Mouse (Mus musculus): ENCODE data around the gene Gm27021. TPM values are rescaled to one million over a fixed set of nuclear protein-coding genes. Genes with fewer than 3 reads are reported as not detected.
A peak's percentile ranks its signal among the peaks of the same experiment; 100 is the strongest.

Gene Gm27021
- total RNA-seq, 2 experiments from 2014 or later = not detected

DNA sequence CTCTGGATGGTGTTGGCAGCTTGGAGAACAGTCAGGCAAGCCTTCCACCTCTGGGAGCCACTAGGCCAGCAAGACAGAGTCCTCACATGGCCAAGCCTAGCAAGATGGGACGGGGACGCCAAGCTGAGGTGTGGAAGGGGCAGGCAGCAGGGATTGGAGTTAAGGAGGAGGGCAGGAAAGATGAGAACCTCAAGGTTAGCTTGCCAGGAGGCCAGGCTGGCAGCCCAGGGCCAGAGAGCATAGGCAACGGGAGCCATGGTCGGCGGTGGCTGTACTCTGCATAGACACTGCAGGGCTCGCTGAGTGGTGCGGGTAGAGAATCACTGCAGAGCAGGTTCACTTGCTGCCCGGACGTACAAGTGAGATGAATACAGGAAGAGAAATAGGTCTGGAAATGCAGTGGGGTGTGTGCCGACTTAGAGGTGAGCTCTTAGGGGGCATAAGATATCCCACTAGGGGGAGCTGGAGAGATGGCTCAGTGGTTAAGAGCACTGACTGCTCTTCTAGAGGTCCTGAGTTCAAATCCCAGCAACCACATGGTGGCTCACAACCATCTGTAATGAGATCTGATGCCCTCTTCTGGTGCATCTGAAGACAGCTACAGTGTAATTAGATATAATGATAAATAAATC lies 25.7 kb downstream of the Gm27021 start:
- DNase-seq = no peak

DNA sequence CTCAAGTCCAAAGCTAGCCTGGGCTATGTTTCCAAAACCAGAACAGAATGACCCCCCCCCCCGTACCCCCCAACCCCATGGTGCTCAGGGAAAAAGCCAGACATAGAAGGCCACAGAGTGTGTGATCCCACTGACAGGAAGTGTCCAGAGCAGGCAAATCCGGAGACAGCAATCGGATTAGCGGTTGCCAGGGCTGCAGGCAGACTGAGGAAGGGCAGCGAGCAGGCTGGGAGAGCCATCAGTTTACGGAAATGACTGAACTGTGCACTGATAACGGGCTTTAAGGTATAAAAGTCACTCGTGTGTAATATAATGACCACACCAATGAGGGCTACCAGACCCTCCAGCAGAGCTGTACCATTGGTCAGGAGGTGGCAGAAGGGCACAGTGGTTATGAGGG lies 26.6 kb downstream of the Gm27021 start:
- no peak for DNase-seq

DNA sequence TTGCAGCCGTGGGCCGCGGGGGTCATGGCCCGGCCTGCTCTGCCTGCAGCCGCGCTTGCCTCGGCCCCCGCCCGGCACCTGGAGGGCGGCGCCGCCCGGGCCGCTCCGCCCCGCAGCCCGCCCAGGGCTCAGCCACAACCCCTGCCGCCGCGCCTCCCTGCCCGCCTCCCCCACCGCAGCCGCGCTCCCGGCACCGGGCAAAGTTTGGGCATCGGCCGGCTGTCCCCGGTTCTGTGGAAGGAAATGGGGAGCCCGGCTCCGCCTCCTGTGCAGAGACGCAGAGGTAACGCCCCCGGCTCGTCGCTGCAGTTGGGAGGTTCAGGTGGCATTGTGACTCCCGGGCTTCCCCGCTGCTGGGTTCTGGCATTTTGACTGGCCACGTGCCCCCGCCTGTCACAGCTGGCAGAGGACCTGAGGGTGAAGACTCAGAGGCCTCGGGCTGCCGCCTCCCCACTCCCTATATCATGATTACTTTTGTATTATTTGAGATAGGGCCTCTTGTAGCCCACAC lies 33.5 kb downstream of the Gm27021 start:
- DNase-seq = peak; percentile 72 to 76

DNA sequence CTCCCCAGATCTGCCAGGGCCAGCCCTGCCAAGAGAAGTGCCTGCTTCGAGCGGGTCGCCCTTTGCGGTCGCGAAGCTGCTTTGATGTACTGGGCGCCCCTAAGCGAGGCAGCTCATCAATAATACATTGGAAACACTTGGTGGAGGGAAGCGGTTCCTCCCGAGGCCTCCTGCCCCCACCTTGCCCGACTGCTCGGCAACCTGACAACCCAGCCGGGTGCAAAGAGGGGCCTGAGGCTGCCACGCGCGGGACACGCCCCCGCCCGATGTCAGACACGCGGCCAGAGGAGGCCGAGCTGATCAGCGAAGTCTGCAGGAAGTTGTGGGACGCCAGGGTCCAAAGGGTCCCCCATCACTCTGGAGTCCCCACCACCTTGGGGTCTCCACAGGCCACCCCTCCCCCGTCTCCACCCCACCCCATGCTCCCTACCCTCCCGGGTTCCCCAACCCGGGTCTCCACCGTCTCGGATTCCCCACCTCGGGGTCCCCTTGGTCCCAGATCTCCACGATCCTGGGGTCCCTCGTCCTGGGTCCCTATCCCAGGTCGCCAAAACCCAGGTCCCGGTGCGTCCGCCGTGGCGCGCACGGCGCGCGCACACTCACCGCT lies 34.1 kb downstream of the Gm27021 start:
- DNase-seq = no peak

DNA sequence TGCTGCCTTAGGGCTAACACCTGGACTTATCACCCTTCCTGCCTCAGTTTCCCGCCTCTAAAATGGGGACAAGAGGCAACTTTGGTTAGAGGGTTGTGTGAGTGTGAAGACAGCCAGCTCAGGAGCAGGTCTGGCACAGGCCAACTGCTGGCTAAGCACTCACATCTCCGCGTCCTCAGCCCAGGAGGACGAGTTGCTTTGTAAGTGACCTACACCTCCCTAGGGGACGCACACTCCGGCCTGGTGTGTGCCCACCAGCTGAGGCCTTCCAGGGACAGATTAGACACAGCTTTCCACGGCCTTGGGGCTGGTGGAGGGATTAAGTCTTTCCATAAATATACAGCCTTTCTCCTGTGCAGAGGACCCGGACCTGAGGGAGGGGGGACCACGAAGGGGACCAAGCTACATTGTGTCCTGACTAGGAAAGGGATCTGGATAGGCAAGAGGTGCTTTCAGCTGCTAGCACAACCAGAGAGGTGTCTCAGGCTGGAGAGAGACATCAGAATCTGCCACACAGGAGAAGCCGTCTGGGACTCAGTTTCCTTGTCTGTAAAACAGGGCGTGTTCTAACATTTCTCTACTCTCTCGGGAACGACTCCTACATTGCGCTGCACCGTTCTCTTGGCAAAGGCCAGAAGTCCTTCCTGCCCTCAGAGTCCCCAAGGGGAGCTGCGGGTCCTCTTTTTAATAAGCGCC lies 34.8 kb downstream of the Gm27021 start:
- DNase-seq = no peak

DNA sequence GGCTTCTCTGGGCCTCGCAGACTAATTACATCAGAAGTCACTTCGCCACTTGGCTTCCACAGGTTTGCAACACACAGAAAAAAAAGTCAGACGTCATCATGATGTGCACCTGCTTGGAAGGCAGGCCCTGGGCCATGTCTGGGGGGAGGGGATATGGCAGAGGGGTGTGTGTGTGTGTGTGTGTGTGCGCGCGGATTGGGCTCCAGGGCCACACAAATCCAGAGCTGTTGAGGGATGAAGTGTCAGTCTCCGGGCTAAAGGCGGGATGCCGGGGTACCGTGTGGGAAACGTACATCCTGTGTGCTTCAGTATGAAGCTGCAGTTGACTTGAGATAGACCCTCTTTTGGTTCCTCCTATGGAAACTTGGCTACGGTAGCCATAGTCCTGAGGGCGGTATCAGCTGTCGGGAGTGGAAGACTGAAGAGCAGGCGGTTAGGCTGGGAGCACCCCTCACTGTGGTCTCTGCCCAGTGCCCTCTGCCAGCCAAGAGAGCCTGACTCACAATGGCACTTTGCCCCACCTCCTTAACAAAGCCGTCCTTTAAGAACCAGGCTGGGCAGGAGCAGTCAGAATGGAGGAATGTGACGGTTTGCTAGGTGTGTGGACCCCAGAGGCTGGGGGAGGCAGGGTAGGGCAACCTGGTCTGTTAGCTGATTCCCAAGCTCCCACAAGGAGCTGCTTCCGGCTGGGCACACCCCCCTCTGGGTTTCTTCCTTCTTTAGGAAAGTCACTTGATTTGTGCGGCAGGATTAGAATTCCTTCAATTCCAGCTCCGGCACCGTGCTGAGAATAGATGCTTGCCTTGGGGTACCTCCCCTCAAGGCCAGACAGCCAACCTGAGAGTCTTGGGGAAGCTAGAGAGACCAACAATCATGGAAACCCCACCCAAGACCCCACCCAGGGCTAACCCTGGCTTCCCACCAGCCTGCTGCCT lies 36.2 kb downstream of the Gm27021 start:
- no peak for DNase-seq

DNA sequence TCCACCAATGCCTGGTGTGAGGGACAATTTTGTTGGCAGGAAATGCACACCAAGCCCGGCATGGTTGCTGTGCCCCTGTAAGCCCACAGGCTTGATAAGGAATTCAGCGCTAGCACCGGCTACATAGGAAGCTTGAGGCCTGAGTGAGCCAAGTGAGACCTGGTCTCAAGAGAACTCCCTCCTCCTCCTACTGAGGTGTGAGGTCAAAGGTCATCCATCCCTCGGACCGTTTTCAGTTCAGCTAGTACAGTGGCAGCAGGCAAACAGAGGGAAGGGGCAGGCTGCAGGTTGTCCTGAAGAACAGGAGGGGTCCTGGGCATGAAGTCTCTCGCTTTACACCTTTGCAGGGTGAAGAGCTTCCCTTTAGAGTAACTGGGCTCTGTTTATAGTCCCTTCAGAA lies 37.0 kb downstream of the Gm27021 start:
- DNase-seq = no peak

DNA sequence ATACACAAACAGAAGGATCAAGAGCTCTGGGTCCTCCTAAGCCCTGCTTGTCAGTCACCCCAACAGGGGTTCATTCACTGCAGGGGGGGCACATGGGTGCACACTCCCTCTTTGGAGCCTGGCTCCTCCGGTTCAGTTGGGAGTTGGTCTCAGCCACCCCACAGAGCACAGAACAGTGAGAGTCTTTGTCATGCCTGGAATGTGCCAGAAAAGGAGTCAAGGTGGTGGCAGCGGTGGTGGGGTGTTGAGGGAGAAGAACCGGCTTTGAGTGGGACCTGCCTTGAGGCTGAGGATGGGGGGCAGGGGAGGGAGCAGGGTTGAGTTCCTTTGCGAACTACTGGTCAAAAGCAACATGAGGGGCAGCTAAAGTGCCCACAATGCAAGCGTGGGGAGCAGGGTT lies 37.8 kb downstream of the Gm27021 start:
- no peak for DNase-seq

DNA sequence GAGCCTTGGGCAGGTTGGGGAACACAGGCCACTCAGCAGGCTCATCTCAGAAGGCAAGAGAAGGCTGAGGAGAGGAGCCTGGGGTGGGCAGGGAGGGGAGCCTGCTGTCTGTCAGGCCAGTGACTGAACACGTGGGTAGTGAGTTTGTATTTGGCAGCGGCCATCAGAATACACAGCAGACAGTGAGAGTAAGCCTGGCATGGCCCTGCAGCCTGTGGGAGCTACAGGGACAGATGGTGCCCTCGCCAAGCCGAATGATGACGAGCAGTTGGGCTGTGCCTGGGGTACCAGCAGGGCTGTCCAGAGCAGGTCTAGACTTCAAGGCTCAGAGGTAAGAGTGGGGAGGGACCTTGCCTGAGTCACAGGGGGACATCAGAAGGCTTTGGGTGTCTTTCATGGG lies 40.6 kb downstream of the Gm27021 start:
- DNase-seq = no peak

DNA sequence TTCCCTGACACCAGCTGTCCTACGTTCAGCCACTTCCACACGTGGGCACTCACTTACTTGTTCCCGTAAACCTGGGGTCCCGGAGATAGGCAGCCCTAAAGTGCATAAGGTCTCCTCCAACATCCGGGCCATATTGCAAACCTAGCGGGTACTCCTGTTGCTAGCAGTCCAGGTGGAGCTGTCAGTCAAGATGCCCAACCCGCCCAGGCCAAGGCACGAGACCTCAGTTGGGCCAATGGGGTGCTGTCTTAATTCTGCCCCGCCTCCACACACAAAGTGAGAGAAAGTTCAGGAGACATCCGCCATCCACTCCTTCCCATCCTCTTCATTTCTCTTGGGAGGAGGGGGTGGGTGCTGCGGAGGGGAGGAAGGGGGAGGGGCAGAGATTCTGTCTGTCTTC lies 41.4 kb downstream of the Gm27021 start:
- no peak for DNase-seq

DNA sequence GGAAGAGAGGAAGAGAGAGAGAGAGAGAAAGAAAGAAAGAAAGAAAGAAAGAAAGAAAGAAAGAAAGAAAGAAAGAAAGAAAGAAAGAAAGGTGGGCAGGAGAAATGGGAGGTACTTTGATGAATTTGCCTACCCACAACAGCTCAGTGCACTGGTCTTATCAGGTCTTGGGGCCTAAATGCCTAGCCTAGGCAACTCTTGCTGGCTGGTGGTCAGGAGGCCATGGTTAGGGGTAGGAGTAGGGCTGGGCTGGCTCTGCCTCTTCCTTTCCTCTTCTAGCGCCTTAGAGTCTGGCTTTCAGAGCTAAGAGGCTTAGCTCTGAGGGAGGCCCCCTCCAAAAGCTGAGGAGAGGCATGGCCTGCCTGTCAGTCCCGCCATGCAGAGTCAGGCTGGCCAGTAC lies 44.3 kb downstream of the Gm27021 start:
- DNase-seq = no peak

DNA sequence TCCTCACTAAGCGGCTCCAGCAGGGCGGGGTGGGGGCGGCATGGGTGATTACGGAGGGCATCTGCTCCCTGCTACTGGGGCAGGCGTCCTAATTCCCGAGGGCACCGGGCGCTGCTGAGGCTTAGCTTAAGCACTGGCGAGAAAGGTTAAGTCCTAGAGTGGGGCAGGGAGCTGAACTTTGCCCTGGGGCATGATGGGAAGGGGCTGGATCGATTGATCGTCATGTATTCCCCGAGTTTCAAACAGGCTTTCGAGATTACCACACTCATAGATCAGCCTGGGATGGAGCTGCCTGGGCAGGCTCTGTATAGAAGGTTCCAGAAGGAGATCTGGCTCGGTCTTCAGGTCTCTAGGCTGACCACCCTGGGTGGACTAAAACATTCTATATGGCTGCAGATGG lies 45.7 kb downstream of the Gm27021 start:
- DNase-seq = no peak

DNA sequence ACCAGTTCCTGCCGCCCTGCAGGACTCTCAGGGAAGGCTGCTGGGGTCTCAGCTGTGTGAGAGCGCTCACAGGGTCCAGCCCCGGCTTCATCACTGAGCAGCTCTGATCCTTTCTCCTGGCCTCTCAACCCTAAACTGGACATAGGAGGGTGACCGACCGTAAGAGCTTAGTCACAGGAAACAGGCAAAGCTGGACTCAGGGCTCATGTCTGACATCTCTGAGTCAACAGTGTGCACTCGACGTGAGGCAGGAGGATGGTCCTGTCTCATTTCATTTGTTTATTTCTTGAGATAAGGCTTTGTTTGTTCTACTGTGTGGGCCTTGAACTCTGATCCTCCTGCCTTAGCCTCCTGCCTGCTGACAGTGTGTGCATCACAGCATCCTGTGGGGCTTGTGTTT lies 47.4 kb downstream of the Gm27021 start:
- no peak for DNase-seq

DNA sequence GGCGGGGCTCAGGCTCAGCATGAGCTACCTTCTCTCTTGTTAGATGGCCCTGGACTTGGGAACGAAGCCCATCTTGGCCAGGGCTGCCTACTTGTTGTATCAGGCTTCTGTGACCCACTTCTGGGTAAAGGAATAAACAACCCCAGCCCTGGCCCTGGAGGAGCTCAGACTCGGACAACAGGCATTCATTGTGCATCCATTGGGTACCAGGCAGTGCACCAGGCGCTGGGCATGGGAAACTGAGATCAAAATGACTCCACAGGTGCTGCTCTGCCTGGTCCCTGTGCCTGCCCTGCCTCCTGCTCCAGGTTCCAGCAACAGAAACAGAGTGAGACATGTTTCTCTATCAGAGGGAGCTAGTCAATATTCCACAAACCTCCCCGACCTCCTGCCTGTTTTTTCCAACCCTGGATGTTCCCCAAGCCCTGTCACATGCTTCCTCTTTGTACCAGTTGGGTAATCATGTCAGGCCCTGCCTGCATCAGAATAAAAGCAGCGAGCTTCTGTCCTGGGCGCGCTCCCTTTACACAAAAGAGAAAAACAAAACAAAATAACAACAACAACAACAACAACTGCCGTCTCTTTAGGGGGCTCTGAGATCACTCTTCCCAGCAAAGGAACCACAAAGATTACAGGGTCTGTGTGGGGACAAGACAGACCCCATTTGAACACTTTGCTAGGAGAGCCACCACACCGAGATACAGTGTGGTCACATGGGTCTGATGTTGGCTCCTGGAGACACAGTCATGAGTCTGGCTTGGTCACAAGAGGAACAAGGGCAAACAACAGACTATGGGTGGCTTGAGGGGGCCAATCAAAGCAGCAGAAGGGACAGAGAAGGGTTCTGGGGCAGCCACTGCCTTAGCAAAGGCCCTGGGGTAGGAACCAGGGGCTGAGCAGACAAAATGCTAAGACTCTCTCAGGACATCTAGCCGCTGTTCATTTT lies 48.4 kb downstream of the Gm27021 start:
- peak; percentile 74 to 80 for DNase-seq

DNA sequence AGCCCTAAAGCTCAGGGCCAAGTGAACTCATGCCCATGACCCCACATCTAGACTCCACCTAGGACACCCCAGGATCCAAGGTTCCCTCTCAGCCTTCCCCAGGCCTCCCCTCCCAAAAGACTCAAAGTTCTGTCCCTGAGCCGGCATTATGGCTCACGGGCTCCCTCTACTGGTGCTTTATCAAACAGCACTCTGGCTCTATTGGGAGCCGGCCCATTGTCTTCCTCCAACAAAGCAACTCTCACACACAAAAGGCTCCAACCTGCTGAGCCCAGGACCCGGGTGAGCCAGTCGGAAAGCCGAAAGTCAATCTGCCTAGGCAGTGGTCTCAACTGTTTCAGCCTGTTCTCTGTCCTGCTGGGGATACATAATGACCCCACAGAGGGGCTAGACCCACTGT lies 49.8 kb downstream of the Gm27021 start:
- DNase-seq = peak; percentile 59 to 88

DNA sequence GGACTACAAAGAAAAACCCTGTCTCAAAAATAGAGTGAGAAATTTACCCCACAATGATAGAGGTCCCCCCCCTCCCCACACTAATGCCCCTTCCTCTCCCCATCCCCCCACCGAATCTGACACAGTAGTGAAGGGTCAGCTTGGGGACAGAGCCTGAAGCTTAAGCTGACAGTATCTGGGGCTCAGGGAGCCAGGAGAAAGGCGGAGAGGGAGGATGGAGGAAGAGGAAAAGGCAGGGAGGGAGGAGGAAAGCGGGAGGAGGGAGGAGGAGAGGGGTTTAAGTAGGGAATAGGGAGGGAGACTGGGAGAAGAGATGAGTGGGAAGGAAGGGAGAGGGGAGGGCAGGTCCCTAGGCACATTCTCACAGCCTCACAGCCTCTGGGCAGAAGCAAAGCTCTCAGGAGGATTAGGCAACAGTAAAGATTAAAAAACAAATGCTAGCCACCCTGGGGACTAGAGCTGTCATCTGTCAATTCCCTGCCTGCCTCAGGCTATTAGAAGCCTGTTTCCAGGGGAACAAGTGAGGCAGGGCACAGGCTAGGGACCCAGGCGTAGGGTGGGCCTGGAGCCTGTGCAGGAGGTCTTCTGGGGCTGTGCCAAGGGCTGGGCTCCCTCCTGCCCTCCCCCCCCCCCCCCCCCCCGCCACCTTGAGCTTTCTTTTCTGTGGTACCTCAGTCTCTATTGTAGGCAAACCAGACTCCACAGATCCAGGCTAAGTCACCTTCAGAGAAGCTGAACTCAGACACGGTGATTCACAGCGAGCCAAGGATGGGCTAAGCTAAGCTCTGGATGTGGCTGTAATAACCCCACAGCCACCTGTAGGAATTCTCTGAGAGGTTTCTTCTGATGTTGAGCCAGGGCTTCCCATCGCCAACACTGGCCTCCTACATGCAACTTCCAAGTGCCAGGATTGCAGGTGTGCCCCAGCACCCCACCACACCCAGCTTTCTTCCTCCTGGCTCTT lies 50.9 kb downstream of the Gm27021 start:
- peak in 1 of 2 experiments; percentile 26 for DNase-seq

DNA sequence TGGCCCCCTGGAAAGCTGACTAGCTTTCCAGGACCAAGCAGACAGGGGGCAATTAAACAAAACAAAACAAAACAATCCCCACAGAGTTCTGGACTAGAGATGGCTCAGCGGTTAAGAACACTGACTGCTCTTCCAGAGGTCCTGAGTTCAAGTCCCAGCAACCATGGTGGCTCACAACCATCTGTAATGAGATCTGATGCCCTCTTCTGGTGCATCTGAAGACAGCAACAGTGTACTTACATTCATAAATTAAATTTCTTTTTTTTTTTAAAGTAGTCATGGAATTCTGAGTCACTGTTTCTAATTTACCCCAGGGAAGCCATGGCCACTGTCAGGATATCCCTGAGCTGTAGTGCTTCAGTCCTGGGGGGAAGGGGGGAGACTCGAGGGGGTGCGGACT lies 53.4 kb downstream of the Gm27021 start:
- DNase-seq = no peak

DNA sequence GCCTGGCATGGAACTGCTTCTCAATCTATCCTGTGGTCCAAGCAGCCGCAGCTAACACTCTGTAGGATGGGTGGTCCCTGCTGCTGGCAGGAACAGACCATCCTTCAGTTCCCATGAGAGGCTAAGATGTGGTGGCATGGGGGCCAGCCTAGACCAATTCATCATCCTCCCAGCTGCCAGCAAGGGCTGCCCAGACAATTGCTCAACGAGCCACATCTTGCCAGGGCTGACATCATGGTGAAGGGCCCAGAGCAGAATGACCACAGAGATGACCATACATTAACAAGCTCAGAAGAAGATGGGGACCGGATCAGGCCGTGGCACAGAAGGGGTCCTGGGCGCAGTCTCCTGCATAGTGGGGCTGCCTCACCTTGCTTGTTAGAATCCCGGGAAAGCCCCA lies 57.1 kb downstream of the Gm27021 start:
- no peak for DNase-seq

DNA sequence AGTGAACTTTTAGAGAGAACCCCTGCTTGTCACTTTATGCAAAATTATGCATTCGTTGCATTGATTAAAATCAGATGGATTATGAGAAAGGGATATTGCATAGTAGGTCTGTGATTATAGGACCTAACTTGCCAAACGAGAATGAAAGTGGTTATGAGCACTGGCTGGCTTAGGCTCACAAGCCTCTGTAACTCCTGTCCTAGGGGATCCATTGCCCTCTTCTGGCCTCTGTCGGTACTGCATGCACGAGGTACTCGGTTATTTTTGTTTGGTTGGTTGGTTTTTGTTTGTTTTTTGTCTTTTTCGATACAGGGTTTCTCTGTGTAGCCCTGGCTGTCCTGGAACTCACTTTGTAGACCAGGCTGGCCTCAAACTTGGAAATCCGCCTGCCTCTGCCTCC lies 60.0 kb downstream of the Gm27021 start:
- peak; percentile 59 to 91 for DNase-seq

DNA sequence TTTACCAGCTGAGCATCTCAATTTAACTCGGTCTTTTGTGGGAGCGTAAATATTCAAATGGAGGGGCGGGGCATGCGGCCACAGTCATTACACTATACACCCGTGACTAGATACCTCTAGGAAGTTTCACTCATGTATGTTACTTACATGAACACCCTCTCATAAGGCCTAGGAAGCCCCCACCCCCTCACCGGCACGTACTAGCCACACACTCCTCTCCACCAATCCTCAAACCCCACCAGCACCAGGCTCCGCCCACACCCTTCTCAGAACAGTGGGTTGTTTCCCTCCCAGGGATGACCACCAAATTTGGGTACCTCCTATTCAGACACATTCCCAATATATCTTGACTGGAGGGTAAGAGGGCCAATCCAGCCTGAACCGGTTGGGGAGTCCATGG lies 60.4 kb downstream of the Gm27021 start:
- no peak for DNase-seq
